ENCODE assay signal across 14 mouse cellular contexts in genomic region chr2:158306696-158307049, GRCm38 (mm10). TPM values are rescaled to one million over a fixed set of nuclear protein-coding genes. Genes with fewer than 3 reads are reported as not detected.
DNase-seq lines count a peak whose midpoint lies in the region; ATAC-seq lines count a peak whose summit lies in the region.
"Had no signal": no experiment of that assay in that cellular context is flagged by ENCODE, and none has a peak within 500 bp of the region (broad histone marks: within the 10 kb centered on the region; RNA-seq: fewer than 3 reads in every experiment).

No protein-coding gene starts in this region.

- H3K9ac ChIP-seq in hindbrain, embryonic 13.5 days, result no peak overlapping the region
- no peak overlapping the region for H3K9ac ChIP-seq in hindbrain, embryonic 14.5 days
- no peak overlapping the region for H3K9ac ChIP-seq in liver, embryonic 12.5 days

- WGBS in hindbrain, embryonic 13.5 days, result 35% methylated on average over 6 of the region's 6 CpGs
- WGBS in hindbrain, embryonic 14.5 days, result 44% methylated on average over 6 of the region's 6 CpGs
- WGBS in liver, embryonic 12.5 days (ENCODE audit: insufficient replicate concordance), result 16% methylated on average over 6 of the region's 6 CpGs

- DNase-seq in hindbrain, embryonic 14.5 days (ENCODE audit: low spot score), result no peak
- peak; percentile 58 for DNase-seq in 416B (ENCODE audit: low read depth)
- no peak for DNase-seq in layer of hippocampus, adult 18-20 months (ENCODE audit: low spot score in 2 of 2)
- DNase-seq in testis, postnatal 10 days (ENCODE audit: low spot score), result no peak
- DNase-seq: midbrain, embryonic 14.5 days; right cerebral cortex, postnatal 14 days; thymus, postnatal 14 days had no signal

- H3K9me3 ChIP-seq in hindbrain, embryonic 13.5 days, result no peaks in the 10 kb centered on the region
- no peaks in the 10 kb centered on the region for H3K9me3 ChIP-seq in hindbrain, embryonic 14.5 days (ENCODE audit: control insufficient read depth, low read length)
- no peaks in the 10 kb centered on the region for H3K9me3 ChIP-seq in liver, embryonic 12.5 days (replicated peaks)

- H3K4me3 ChIP-seq in hindbrain, embryonic 13.5 days, result no peak overlapping the region
- H3K4me3 ChIP-seq in hindbrain, embryonic 14.5 days (replicated peaks; ENCODE audit: low read length), result no peak overlapping the region
- peak overlapping the region; percentile 24; the same call in 1 of the 2 replicates for H3K4me3 ChIP-seq in liver, embryonic 12.5 days

- no peak for ATAC-seq in hindbrain, embryonic 13.5 days (ENCODE audit: low FRiP score)
- ATAC-seq in hindbrain, embryonic 14.5 days (ENCODE audit: low FRiP score), result no peak
- ATAC-seq in common myeloid progenitor, adult 5-6 weeks (replicated peaks; ENCODE audit: low read depth, poor library complexity, severe bottlenecking), result peak; percentile 43
- peak; percentile 45 for ATAC-seq in liver, embryonic 12.5 days

- H3K4me2 ChIP-seq in hindbrain, embryonic 13.5 days, result no peak overlapping the region
- no peak overlapping the region for H3K4me2 ChIP-seq in hindbrain, embryonic 14.5 days (replicated peaks)
- peak overlapping the region; percentile 37 for H3K4me2 ChIP-seq in liver, embryonic 12.5 days

- peak overlapping the region; percentile 32; the same call in 1 of the 2 replicates for H3K27ac ChIP-seq in hindbrain, embryonic 13.5 days
- H3K27ac ChIP-seq in hindbrain, embryonic 14.5 days, result no peak overlapping the region
- peak overlapping the region; percentile 77 for H3K27ac ChIP-seq in liver, embryonic 12.5 days

- H3K36me3 ChIP-seq in hindbrain, embryonic 13.5 days, result no peaks in the 10 kb centered on the region
- H3K36me3 ChIP-seq in hindbrain, embryonic 14.5 days (replicated peaks; ENCODE audit: control insufficient read depth, insufficient read depth), result no peaks in the 10 kb centered on the region
- H3K36me3 ChIP-seq in liver, embryonic 12.5 days, result no peaks in the 10 kb centered on the region
- H3K36me3 ChIP-seq: G1E had no signal

- H3K27me3 ChIP-seq in hindbrain, embryonic 13.5 days, result no peaks in the 10 kb centered on the region
- H3K27me3 ChIP-seq in hindbrain, embryonic 14.5 days (ENCODE audit: control insufficient read depth, insufficient read depth, low read length), result no peaks in the 10 kb centered on the region
- H3K27me3 ChIP-seq in liver, embryonic 12.5 days (replicated peaks), result no peaks in the 10 kb centered on the region

- H3K4me1 ChIP-seq in hindbrain, embryonic 13.5 days (replicated peaks), result 0 out of 2 replicates have a peak, but pooled peaks cover 3% of the 10 kb centered on the region
- no peaks in the 10 kb centered on the region for H3K4me1 ChIP-seq in hindbrain, embryonic 14.5 days (replicated peaks; ENCODE audit: control insufficient read depth, insufficient read depth, low read length)
- H3K4me1 ChIP-seq in liver, embryonic 12.5 days, result peaks cover 13% of the 10 kb centered on the region

RNA-seq across cellular contexts. Expression of gene Lbp, which starts 0.4 kb away (rescaled TPM):
- polyA plus RNA-seq in hindbrain, embryonic 13.5 days (2015; fragmentation: Nextera tagmentation; extraction: Ambion mirVana), result 2.6 and 2.8 TPM in 2 replicates
- 5.0 TPM in 2 replicates for polyA plus RNA-seq in hindbrain, embryonic 14.5 days (2014; fragmentation: Nextera tagmentation; extraction: Ambion mirVana)
- total RNA-seq in common myeloid progenitor, adult 5-6 weeks (2017), result 34.2 and 47.6 TPM in 2 replicates
- 12.9 and 14.4 TPM in 2 replicates for polyA plus RNA-seq in liver, embryonic 12.5 days (2016; fragmentation: Nextera tagmentation; extraction: Ambion mirVana)
- 1 to 10 TPM in 1 of 2 experiments, under 1 TPM in 1; 0.86 to 2.8 TPM for total RNA-seq in layer of hippocampus, adult 18-20 months (2021)
- total RNA-seq: G1E had no signal
- polyA plus RNA-seq: G1E had no signal

RNA-seq across cellular contexts. Expression of gene Bpi, which starts 48.8 kb away (rescaled TPM):
- polyA plus RNA-seq in hindbrain, embryonic 13.5 days (2015; fragmentation: Nextera tagmentation; extraction: Ambion mirVana), result not detected in 2 replicates
- polyA plus RNA-seq in hindbrain, embryonic 14.5 days (2014; fragmentation: Nextera tagmentation; extraction: Ambion mirVana), result not detected in 2 replicates
- total RNA-seq in common myeloid progenitor, adult 5-6 weeks (2017), result not detected in 2 replicates
- polyA plus RNA-seq in liver, embryonic 12.5 days (2016; fragmentation: Nextera tagmentation; extraction: Ambion mirVana), result not detected in 2 replicates
- not detected for total RNA-seq in layer of hippocampus, adult 18-20 months (2021)
- total RNA-seq: adrenal gland, postnatal 36 days; G1E; gastrocnemius, postnatal 4 days; layer of hippocampus, postnatal 10 days had no signal
- polyA plus RNA-seq: G1E; midbrain, embryonic 14.5 days had no signal

Comparison
In these comparisons a context has a peak if more than half of its experiments do, and no peak if none do; other contexts are left out.
1. ATAC-seq: peak in common myeloid progenitor, adult 5-6 weeks (single experiment) and liver, embryonic 12.5 days (single experiment); none in hindbrain, embryonic 13.5 days (single experiment) and hindbrain, embryonic 14.5 days (single experiment).